Mouse (Mus musculus) kidney, adult 18-20 months (tissue): Measurements from ENCODE around the gene Fcmr.
A peak's percentile ranks its signal among the peaks of the same experiment; 100 is the strongest.

ENCODE experiments used
- DNase-seq: peaks from one replicate; pipeline ENCODE4 v3.0.0; 2021

The Fcmr gene

GRCm38 (mm10) chr1:130865541-130866221 is at the start of gene Fcmr:
Gene Fcmr (plus strand): TSS chr1:130865669.
- no peak for DNase-seq

GRCm38 (mm10) chr1:130819737-130820136 is 45.7 kb upstream of the Fcmr start:
- DNase-seq = no peak

- no peak for DNase-seq
These were observed 44.9 kb upstream of the Fcmr start for GRCm38 (mm10) chr1:130820316-130821148.

- no peak for DNase-seq
These were observed 44.4 kb upstream of the Fcmr start for GRCm38 (mm10) chr1:130821149-130821471.

GRCm38 (mm10) chr1:130821911-130822625 is 43.4 kb upstream of the Fcmr start:
- DNase-seq = peak; percentile 69

GRCm38 (mm10) chr1:130826448-130826847 is 39.0 kb upstream of the Fcmr start, which contains the start of gene Pigr:
Gene Pigr (plus strand): TSS chr1:130826684.
- DNase-seq = no peak

- DNase-seq = no peak
These were observed 36.8 kb upstream of the Fcmr start for GRCm38 (mm10) chr1:130828656-130829055.

- no peak for DNase-seq
These were observed 35.3 kb upstream of the Fcmr start for GRCm38 (mm10) chr1:130829906-130830830.

- DNase-seq = peak; percentile 71
These were observed 33.0 kb upstream of the Fcmr start for GRCm38 (mm10) chr1:130832230-130833149.

GRCm38 (mm10) chr1:130835161-130835936 is 30.1 kb upstream of the Fcmr start:
- DNase-seq = no peak

GRCm38 (mm10) chr1:130838288-130838687 is 27.2 kb upstream of the Fcmr start:
- no peak for DNase-seq

GRCm38 (mm10) chr1:130840599-130841379 is 24.7 kb upstream of the Fcmr start:
- no peak for DNase-seq

- DNase-seq = peak; percentile 19
These were observed 23.8 kb upstream of the Fcmr start for GRCm38 (mm10) chr1:130841621-130842020.

GRCm38 (mm10) chr1:130844516-130844915 is 21.0 kb upstream of the Fcmr start:
- no peak for DNase-seq

- no peak for DNase-seq
These were observed 15.8 kb upstream of the Fcmr start for GRCm38 (mm10) chr1:130849530-130850214.

GRCm38 (mm10) chr1:130850405-130850804 is 15.1 kb upstream of the Fcmr start:
- no peak for DNase-seq

- DNase-seq = no peak
These were observed 10.7 kb upstream of the Fcmr start for GRCm38 (mm10) chr1:130854819-130855218.

GRCm38 (mm10) chr1:130855723-130856122 is 9.7 kb upstream of the Fcmr start:
- no peak for DNase-seq

GRCm38 (mm10) chr1:130857456-130857855 is 8.0 kb upstream of the Fcmr start:
- no peak for DNase-seq
